Mouse (Mus musculus) thymus, adult 2 months (tissue): Measurements from ENCODE around the gene Grin2c. TPM values are rescaled to one million over a fixed set of nuclear protein-coding genes. Genes with fewer than 3 reads are reported as not detected.

Source experiments
- DNase-seq: peaks from one replicate; pipeline ENCODE4 v3.0.0; 2021
- H3K27ac ChIP-seq: fragments of 200-500 bp; 2 replicates; pipeline ENCODE4 v1.5.1; 2012; ENCODE audit warnings: low read length, control low read depth; ENCODE audit not compliant: control insufficient read depth, insufficient read depth
- H3K27me3 ChIP-seq: fragments of 200-500 bp; 2 replicates; pipeline ENCODE4 v1.6.1; 2012; ENCODE audit warnings: mild to moderate bottlenecking, low read length, moderate library complexity, mixed read lengths; ENCODE audit not compliant: control insufficient read depth, insufficient read depth
- H3K36me3 ChIP-seq: fragments of 200-500 bp; 2 replicates; pipeline ENCODE4 v1.6.1; 2012; ENCODE audit warnings: mild to moderate bottlenecking, low read length, moderate library complexity; ENCODE audit not compliant: control insufficient read depth, insufficient read depth
- H3K4me1 ChIP-seq: fragments of 200-500 bp; replicated peaks from 2 replicates; pipeline ENCODE4 v1.6.1; 2012; ENCODE audit warnings: low read length; ENCODE audit not compliant: control insufficient read depth, insufficient read depth
- H3K4me3 ChIP-seq: fragments of 200-500 bp; 2 replicates; pipeline ENCODE4 v1.5.1; 2012; ENCODE audit warnings: mild to moderate bottlenecking, low read length, control low read depth, moderate library complexity; ENCODE audit not compliant: control insufficient read depth, insufficient read depth
- CTCF ChIP-seq: fragments of 200-500 bp; IDR thresholded peaks from 2 replicates; pipeline ENCODE4 v1.5.1; 2012; ENCODE audit warnings: mild to moderate bottlenecking, control low read depth, low read length, moderate library complexity, borderline replicate concordance; ENCODE audit not compliant: control insufficient read depth, poor library complexity, insufficient read depth; ENCODE audit errors: extremely low read depth
- POLR2A ChIP-seq: fragments of 200-500 bp; IDR thresholded peaks from 2 replicates; pipeline ENCODE4 v1.6.1; 2012; ENCODE audit warnings: mild to moderate bottlenecking, low read length, control low read depth, moderate library complexity; ENCODE audit not compliant: control insufficient read depth, poor library complexity, insufficient read depth; ENCODE audit errors: extremely low read depth
- WGBS: fragments of 180-500 bp; shearing (Covaris S2); methylation state at CpG from one replicate; pipeline ENCODE4 v1.1.7; 2018; 5-methylcytosine and 5-hydroxymethylcytosine counted together
- polyA plus RNA-seq: library from polyadenylated mRNA; depleted of rRNA; stranded (reverse); fragments of >200 nt; gene quantifications from 2 replicates; pipeline ENCODE4 v1.2.3, GENCODE M21; 2012

The Grin2c gene
- polyA plus RNA-seq, 1 experiment, result 7.1 TPM

DNA sequence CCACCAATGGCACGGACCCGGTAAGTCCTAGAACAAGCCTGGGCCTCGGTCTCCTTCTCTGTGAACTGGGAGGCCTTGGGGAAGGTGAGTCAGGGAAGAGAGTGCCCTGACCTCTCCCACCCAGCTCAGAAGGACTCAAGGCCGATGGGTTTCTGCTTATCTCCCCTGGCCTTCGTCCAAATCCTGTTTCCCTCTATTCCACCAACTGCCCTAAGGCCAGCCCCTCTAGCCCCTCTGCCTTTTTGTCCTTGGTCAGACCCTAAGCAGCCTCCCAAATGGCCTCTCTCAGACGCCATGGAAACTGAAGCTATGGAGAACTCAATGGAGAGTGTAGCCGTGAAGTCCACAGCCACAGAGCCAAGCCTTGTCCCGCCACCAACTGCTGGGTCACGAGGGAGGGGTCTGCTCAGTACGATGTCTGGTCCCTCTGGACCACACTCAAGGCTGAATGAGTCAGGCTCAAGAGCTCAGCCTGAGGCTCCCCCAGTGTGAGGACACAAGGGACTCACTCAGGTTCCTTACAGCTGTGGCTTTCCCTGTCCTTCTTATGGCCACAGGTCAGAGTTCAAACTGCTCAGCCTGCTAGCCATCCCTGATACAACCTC is 6.0 kb upstream of the Grin2c start:
- Histone ChIP-seq H3K4me1 (peaks cover 13% of the 10 kb centered on the region), H3K36me3 (0 out of 2 replicates have a peak, but pooled peaks cover 7% of the 10 kb centered on the region), H3K4me3 (no peak overlapping the region), H3K27me3 (no peaks in the 10 kb centered on the region), H3K27ac (no peak overlapping the region)
- DNase-seq, result no peak
- TF ChIP-seq CTCF (no peak), POLR2A (no peak)
- 97% methylated on average over 10 of the region's 10 CpGs for WGBS

DNA sequence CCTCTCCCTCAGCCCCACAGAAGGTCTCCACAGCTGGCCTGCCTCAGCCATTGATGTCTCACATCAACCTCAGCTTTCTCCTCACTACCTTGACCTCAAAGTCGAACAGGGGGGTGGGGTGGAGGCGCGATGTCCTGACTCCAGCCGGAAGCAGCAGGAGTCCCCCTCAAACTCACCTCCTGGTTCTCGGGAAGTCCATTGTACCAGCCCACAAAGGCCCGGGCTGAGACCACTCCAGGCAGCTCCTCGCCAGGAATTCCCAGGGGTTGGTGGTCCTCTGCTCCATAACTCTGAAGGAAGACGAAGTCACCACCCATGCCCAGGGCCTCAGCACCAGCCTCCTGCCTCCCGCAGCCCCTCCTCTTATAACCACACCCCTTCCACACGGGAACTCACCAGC is 4.4 kb upstream of the Grin2c start:
- DNase-seq, result no peak
- H3K27me3 ChIP-seq, result peaks cover 3% of the 10 kb centered on the region; the same call in 1 of the 2 replicates
- TF ChIP-seq CTCF (no peak), POLR2A (no peak)
- 93% methylated on average over 10 of the region's 10 CpGs for WGBS
- H3K4me1 ChIP-seq, result peaks cover 16% of the 10 kb centered on the region
- 0 out of 2 replicates have a peak, but pooled peaks cover 7% of the 10 kb centered on the region for H3K36me3 ChIP-seq
- H3K4me3 ChIP-seq, result no peak overlapping the region
- H3K27ac ChIP-seq, result no peak overlapping the region

DNA sequence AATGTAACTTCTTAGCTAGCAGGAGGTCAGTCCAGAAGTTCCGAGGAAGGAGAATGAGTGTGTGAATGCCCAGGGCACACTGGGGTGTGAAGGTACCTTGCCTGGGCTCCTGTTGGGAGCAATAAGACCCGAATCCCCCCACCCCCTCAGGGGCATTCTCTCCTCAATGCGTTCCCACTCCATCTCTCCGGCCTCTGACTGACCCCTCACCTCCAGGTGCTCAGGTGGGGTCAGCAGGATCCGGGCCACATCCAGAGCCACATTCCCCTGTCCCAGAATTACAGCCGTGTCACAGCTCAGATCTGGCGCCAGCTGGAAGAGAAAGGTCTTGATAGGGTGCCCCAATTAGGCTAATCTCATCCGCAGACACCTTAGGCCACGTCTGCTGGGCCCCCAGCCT is 4.0 kb upstream of the Grin2c start:
- Histone ChIP-seq H3K4me1 (peaks cover 18% of the 10 kb centered on the region), H3K4me3 (no peak overlapping the region), H3K36me3 (0 out of 2 replicates have a peak, but pooled peaks cover 7% of the 10 kb centered on the region), H3K27me3 (peaks cover 5% of the 10 kb centered on the region), H3K27ac (no peak overlapping the region)
- 92% methylated on average over 9 of the region's 9 CpGs for WGBS
- DNase-seq, result no peak
- TF ChIP-seq POLR2A (no peak), CTCF (no peak)

DNA sequence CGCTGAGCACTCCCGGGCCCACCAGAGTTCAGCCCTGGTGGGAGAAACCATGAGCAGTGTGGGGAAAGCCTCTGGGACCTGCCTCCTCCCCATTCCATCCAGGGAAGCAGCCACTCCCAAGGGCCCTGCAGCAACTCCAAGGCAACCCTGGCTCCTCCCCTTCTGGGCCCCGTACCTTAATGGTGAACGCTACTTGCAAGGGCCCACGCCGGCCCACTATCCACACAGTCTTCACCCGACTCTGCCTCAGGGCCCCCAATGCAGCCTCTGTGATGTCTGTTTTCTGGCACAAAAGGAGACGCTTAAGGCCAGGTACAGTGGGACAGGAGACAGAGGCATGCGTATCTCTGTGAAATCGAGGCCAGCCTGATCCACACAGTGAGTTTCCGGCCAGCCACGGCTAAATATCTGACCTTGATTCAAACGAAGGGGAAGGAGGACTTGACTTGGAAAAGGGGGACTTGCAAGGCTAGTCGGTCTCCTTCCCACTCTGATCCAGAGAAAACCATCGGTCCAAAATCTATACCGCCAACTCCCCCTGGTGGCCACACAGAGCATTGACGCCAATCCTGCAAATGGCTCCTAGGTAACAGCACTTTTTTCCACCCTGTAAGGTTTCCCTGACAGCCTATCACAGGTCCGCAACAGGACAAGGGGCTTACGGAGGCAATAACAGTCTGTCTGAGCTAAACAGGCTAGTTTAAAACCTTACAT is 3.3 kb upstream of the Grin2c start:
- H3K36me3 ChIP-seq, result 0 out of 2 replicates have a peak, but pooled peaks cover 7% of the 10 kb centered on the region
- peak; percentile 68 for DNase-seq
- peaks cover 14% of the 10 kb centered on the region for H3K4me1 ChIP-seq
- WGBS, result 65% methylated on average over 19 of the region's 19 CpGs
- TF ChIP-seq POLR2A (no peak), CTCF (peak; percentile 76; the same call in 1 of the 2 replicates)
- H3K4me3 ChIP-seq, result no peak overlapping the region
- H3K27me3 ChIP-seq, result peaks cover 9% of the 10 kb centered on the region
- no peak overlapping the region for H3K27ac ChIP-seq

DNA sequence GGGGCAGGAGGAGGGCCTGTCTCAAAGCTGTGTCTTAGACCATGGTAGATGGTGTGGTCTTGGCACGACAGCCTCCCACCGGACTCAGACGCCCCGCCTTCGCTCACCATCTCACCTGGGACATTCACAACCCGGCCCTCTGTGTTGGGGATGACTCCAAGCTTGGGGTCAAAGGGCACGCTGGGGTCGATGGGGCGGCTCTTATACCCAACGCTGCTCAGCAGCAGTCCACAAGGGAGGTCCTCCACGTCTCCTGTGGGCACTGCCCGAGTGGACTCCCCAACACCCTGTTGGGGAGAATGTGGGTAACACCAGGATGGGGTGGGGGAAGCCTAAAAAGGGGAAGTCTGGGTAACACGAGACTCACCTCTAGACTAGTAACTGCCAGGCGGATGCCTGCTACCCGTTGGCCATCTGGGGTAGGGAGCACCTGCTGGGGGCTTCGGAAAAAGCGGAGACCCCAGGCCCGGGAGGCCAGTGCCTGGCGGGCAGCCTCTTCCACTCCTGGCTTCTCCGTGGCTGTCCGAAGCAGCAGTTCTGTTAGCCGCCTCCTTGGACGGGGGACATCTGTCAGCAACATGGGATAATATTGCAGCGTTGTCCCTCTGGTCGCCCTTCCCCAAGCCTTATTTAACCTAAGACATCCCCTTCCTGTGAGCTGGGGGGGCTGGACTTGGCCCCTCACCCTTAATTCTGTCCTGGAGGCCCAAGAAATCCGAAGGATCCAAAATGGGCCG is 2.5 kb upstream of the Grin2c start:
- 81% methylated on average over 27 of the region's 27 CpGs for WGBS

DNA sequence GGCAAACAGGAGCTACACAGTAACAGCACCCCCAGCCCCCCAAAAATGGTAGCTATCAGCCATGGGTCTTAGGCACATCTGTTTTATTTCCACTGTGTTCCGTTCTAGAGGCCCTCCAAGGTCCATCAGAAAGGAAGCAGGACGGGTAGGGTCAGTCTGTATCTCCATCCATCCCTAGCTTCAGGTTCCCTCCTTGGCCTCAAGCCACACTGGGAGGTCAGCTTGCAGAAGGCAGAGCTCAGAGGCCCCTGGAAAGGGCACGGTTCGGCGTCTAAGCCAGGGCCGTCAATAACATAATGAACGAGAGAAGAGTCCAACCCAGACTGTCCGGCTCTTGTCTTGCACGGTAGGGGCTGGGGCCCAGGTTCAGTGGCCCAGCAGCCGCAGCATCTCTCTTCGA is 915 bp upstream of the Grin2c start:
- peaks cover 9% of the 10 kb centered on the region for H3K27me3 ChIP-seq
- 0 out of 2 replicates have a peak, but pooled peaks cover 7% of the 10 kb centered on the region for H3K36me3 ChIP-seq
- no peak overlapping the region for H3K27ac ChIP-seq
- DNase-seq, result no peak
- H3K4me1 ChIP-seq, result peaks cover 13% of the 10 kb centered on the region
- H3K4me3 ChIP-seq, result no peak overlapping the region
- 98% methylated on average over 11 of the region's 11 CpGs for WGBS
- no peak for TF ChIP-seq POLR2A
- TF ChIP-seq CTCF, result no peak

More for the DNA sequence above, 2.5 kb upstream of the Grin2c start:
- no peak for TF ChIP-seq CTCF
- TF ChIP-seq POLR2A, result no peak
- H3K27ac ChIP-seq, result no peak overlapping the region
- H3K4me1 ChIP-seq, result peaks cover 13% of the 10 kb centered on the region
- no peak for DNase-seq
- H3K36me3 ChIP-seq, result 0 out of 2 replicates have a peak, but pooled peaks cover 7% of the 10 kb centered on the region
- H3K27me3 ChIP-seq, result peaks cover 9% of the 10 kb centered on the region
- H3K4me3 ChIP-seq, result no peak overlapping the region
